Mouse (Mus musculus): ENCODE results near the gene Tenm3.
A peak's percentile ranks its signal among the peaks of the same experiment; 100 is the strongest.

Gene Tenm3

GRCm38 (mm10) chr8:48843931-48844285 is at the start of gene Tenm3:
Gene Tenm3 (minus strand): TSS chr8:48843951.
- DNase-seq (ENCODE audit: low spot score in 2 of 2): no peak

DNA sequence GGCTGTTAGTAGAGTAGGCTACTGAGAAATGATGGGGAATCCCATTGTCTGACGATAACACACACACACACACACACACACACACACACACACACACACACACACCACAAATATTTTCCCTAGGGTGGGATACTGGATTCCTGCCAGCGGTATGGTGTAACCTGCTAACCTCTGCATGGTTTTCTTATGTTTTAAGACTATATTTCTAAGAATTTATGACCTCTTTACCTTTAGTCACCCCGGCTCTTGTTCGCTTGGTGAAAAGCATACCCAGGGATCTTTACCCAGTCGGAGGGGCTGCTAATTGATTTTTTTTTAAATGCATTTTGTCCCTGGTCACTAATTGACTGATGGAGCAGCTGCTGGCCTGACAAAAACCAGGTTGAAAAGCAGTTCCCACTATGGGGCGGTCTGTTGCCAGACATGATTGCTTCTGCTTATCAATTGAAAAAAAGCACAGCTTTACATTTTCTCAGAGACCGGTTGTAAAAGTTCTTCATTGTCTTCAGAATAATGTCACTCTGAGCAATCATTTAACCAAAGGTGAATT is 46.5 kb upstream of the Tenm3 start:
- DNase-seq (ENCODE audit: low spot score in 2 of 2): no peak

- DNase-seq (ENCODE audit: low spot score in 2 of 2): no peak
These were observed 40.5 kb upstream of the Tenm3 start for GRCm38 (mm10) chr8:48884270-48884669.

- no peak for DNase-seq (ENCODE audit: low spot score in 2 of 2)
These were observed 36.8 kb upstream of the Tenm3 start for GRCm38 (mm10) chr8:48880585-48880984.

DNA sequence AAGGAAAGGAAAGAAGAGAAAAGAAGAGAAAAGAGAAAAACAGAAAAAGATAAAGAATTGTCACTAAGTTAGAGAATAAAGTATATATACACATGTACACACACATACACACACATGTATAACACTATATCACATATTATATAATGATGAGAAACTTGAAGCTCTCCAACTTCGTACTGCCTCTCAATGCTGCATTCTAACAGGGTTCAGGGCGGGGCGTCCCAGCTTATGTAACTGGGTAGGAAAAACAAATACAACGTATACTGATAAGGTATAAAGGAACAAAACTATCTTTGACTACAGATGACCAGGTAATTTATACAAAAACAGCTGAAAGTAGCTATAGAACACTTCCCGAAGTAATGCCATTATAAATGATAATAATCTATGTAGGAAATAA is 22.2 kb upstream of the Tenm3 start:
- no peak for DNase-seq (ENCODE audit: low spot score in 2 of 2)

GRCm38 (mm10) chr8:48865485-48865884 is 21.7 kb upstream of the Tenm3 start:
- DNase-seq (ENCODE audit: low spot score in 2 of 2): no peak

DNA sequence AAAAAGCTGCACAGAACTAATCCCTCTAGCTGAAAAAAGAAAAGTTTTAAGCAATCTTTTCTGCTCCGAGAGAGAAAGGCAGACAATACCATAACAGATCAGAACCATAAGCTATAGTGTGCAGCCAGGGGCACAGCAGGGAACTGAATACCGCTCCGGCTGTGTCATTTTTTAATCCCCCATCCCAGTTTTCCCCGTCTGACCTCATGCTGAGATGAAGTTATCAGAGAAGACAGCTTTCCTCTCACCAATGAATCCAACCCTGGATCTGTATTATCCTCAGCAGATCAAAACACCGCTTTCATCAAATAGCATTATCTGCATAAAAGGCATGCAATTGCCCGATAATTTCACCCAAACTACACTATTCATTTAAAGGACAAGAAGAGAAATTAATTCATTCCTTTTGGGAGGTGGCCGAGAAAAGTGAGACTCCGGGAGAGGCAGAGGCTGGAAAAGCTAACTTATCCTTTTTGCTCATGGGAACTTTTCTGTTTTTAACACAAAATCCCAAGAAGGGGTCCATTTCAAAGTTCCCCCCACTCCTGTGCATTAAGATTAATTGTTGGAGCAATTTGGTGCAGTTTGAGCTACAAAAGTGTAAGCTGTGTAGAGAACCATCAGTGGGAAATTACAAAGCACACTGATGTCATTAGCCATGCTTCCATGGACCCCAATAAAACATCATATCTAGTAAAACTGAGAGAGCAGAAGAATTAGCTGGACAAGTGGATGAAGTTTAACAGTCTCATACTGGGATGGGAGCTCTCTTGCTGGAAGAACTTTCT is 6.7 kb upstream of the Tenm3 start:
- no peak for DNase-seq (ENCODE audit: low spot score in 2 of 2)

DNA sequence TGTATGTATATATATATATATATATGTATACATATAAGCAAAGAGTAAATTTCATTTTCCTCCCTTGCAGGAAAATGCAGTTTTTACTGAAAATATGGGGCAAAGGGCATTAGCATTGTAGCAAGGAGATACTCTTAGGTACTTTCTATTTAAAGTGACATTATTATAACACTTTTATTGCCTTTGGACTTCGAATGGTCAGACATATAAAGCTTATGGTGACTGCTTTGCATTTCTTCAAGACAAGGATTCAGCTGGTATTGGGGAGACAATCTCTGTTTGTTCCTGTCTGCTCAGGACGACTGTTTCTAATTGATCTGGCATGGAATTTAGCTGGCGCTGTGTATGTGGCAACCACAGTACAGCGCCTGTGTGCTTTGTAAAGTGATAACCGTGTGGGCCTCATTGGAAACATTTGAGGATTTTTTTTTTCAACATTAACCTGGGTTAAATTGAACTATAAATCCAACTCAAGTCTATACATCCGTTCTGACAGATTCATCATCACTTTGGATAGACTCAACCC is 5.4 kb upstream of the Tenm3 start:
- DNase-seq (ENCODE audit: low spot score in 2 of 2): no peak

DNA sequence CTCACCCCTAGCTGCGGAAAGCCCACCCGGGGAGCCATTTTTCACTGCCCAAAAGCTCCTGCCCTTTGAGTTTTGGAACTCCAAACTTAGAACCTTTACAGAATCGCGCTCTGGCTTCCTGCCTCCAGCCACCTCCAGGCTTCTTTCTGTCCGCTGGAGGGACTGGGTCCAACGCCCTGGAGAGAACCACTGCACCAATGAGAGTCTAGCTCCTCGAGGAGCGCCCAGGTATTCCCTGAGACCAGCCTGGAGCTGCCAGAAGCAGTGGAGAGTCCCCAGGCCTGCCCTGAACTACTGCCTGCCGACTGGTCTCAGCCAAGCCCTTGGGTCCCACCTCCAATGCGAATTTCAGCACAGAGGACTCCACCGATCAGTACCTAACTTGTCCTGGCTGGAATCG is 1.2 kb upstream of the Tenm3 start:
- DNase-seq (ENCODE audit: low spot score in 2 of 2): no peak

GRCm38 (mm10) chr8:48844370-48844905 is 687 bp upstream of the Tenm3 start:
- DNase-seq (ENCODE audit: low spot score in 2 of 2): no peak

DNA sequence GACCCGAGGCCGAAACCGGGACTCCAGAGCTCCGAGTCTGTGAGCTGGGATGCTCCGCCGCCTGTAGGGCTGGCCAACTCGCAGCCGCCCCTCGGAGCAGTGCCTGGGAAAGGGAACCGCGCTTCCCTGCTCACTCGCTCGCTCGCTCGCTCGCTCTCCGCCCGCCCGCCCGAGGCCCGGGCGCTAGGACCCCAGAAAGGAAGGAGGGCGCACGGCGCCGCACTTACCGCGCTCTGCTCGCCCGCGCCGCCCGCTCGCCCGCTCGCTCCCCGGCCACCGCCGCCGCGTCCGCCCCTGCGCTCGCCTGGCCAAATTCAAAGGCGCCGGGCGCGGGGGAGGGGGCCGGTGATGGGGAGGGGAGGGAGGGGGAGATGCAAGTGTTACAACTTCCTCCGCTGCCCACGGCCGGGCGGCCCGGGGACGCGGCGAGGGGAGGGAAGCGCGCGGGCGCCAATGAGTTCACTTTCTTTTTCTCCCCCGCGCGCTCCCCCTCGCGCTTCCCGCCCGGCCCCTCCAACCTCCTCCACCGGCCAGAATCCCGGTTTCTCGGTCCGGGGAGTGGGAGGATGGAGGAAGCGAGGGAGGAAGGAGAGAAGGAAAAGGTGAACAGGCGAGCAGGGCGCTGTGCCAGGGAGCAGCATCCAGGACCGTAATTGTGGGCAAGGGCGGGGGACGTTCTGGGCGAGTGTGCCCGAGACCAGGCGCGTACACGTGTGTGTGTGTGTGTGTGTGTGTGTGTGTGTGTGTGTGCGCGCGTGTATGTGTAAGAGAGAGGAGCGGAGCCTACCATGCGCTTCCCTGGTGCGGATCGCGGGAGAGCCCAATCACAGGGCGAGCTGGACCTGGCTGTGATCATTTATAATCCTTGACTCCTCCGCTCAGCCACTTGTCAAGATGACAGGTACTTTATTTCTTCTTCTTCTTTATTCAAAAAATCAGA is 490 bp downstream of the Tenm3 start:
- peak; percentile 20 to 22 for DNase-seq (ENCODE audit: low spot score in 2 of 2)

DNA sequence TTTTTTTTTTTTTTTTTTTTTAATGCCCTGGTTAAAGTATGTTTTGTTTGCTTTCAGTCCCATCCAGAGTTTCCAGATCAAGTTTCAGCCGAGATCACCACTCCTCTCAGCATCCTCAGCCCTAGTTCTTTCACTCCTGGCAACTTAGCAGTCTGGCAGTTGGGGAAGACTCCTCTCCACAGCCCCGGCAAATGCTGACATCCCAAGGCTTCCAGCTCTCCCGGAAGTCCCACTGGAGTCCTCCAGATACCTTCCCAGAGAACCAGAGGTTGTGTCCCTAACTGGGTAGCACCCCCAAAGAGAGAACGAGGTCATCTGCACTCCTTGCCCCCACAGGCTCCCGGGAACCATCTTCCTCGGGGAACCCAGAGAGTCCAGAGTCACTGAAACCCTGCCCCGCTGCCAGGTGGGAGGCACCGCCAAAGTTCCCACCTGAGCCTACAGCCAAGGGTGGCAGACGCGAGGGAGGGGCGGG is 1.2 kb downstream of the Tenm3 start:
- DNase-seq (ENCODE audit: low spot score in 2 of 2): peak in 1 of 2 experiments; percentile 14

- no peak for DNase-seq (ENCODE audit: low spot score in 2 of 2)
These were observed 1.7 kb downstream of the Tenm3 start for GRCm38 (mm10) chr8:48842035-48842434.

- no peak for DNase-seq (ENCODE audit: low spot score in 2 of 2)
These were observed 8.0 kb downstream of the Tenm3 start for GRCm38 (mm10) chr8:48835745-48836144.

GRCm38 (mm10) chr8:48827454-48827853 is 16.3 kb downstream of the Tenm3 start:
- no peak for DNase-seq (ENCODE audit: low spot score in 2 of 2)

DNA sequence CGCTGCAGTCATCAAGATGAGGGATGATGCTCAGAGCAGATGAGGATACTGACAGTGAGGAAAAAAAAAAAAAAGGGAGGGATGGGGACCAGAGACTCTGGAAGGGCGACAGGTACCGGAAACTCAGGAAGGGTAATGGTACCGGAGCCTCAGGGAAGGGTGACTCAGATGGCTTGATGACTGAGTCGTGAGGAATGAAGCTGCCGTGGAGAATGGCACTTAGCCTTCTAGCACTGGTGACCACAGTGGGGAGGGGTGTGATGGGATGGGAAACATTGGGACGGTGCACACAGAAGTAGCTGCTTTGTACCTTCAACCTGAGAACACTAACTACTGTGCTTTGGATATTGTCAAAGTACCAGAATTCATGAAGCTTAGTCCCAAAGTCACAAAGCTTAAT is 18.1 kb downstream of the Tenm3 start:
- no peak for DNase-seq (ENCODE audit: low spot score in 2 of 2)

- DNase-seq (ENCODE audit: low spot score in 2 of 2): no peak
These were observed 21.5 kb downstream of the Tenm3 start for GRCm38 (mm10) chr8:48822291-48822690.

DNA sequence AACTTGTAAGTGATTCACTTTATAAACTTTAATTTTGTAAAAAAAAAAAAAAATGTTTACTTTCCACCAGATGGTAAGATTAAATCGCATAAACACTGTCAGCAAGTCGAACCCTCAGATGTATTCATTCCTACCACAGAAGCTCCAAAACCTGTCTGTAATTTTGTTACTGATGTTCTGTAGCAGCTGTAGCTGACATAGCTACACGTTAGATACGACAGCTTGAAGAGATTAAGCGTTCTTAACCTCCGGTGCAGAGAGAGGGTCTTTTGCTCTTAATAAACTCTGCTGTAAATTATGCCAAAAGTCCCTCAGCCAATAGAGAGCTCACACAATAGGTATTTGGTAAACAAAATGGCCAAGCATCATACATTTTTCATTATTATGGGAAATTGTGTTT is 23.8 kb downstream of the Tenm3 start:
- DNase-seq (ENCODE audit: low spot score in 2 of 2): no peak

DNA sequence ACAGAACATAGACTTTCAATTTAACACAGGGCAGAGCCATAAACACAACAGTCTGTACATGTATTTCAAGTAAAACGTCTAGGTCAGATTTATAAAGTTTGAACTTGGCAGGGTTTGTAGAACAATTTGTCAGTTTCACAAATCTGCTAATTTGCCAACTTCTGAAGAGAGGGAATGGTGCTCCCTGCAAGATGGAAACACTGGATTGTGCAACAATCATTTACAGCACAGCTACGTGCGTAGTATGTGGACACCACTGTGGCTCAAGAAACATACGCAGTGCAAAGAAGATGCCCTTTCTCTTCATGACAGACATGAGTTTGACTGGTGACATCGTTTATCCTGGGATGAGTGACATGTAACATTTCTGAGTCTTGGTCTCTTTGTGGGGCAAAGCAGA is 24.4 kb downstream of the Tenm3 start:
- no peak for DNase-seq (ENCODE audit: low spot score in 2 of 2)

GRCm38 (mm10) chr8:48816941-48817340 is 26.8 kb downstream of the Tenm3 start:
- no peak for DNase-seq (ENCODE audit: low spot score in 2 of 2)

DNA sequence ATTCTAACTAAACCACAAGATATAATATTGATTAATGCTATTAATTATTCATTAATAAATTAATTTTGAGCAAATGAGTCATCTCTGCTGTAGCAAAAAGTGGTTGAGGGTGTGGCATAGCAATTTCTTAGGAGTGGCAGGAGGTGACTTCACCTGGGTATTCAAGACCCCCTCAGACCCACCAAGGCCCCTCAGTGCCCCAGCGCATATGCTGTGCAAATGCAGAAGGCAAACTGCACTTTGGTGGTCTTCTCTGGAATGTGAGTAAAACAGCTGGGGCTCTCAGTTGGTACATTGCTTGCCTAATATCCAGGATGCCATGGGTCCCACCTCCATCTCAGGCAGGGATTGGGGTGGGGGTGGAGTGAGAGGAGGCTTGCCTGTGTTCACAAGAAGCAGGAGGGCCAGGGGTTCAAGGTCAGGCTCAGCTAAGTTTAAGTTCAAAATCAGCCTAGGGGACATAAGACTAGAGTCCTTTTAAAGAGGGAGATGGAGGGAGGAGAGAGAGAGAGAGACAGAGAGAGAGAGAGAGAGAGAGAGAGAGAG is 31.5 kb downstream of the Tenm3 start:
- no peak for DNase-seq (ENCODE audit: low spot score in 2 of 2)

DNA sequence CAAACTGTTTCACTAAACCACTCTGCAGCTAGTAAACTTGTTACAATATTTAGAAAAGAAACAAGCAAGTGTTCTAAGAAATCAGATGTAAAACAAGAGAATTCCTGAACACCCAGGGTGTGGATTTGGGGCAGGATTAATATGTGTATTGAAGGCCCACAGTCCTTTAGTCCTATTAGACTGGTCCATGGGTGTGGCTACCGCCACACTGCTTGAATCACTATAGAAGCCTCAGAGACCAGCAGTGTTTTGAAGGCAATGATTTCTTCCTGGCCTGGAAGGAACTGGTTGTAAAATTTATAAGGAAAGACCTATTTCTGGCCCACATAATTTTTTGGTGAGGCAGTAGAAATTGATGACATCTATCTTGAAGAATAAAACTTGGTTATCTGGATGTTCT is 33.1 kb downstream of the Tenm3 start:
- DNase-seq (ENCODE audit: low spot score in 2 of 2): no peak
